Mouse (Mus musculus) cortical plate, adult 2 months (tissue): ENCODE results near the gene C4b.

Experiments
- CTCF ChIP-seq: fragments of 200-500 bp; IDR thresholded peaks from 2 replicates; pipeline ENCODE4 v1.5.1; 2011; ENCODE audit warnings: mild to moderate bottlenecking, control low read depth, low read length; ENCODE audit not compliant: insufficient read depth; ENCODE audit errors: extremely low read depth
- POLR2A ChIP-seq: fragments of 200-500 bp; IDR thresholded peaks from 2 replicates; pipeline ENCODE4 v1.6.1; 2011; ENCODE audit warnings: mild to moderate bottlenecking, low read length, control low read depth; ENCODE audit not compliant: insufficient read depth; ENCODE audit errors: extremely low read depth

DNA sequence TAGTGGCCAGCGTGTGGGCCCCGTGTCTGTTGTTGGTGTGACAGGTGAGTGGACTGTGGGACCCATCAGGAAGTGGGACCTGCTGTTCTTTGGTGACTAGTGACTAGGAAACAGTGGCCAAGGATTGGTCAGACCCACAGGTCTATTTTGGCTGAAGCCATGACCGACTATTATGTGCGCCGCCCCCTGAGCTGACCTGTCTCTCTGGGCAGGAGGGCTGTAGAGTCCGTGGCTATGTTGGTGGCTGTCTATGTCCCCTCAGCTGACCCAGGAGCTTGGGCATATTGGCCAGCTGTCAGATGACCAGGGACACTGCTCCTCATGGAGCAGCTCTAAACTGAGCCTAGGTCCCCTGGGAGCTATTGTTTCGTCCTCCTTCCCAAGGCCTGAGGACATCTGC lies 54.8 kb downstream of the C4b start:
- TF ChIP-seq CTCF (no peak), POLR2A (no peak)
